Mouse (Mus musculus) bone marrow, adult 2 months (tissue): ENCODE measurements around the gene Zfp697.
"Not testable (repeated sequence)": the region's sequence is repeated elsewhere in the genome, so short reads cannot be mapped to it uniquely, and the experiment has no call there.

Source experiments
- CTCF ChIP-seq: fragments of 200-500 bp; IDR thresholded peaks from 2 replicates; pipeline ENCODE4 v1.5.1; 2011; ENCODE audit warnings: low read length, control low read depth; ENCODE audit not compliant: control insufficient read depth, insufficient read depth
- POLR2A ChIP-seq: fragments of 200-500 bp; IDR thresholded peaks from 2 replicates; pipeline ENCODE4 v1.6.1; 2011; ENCODE audit warnings: low read depth, mild to moderate bottlenecking, control low read depth, low read length, borderline replicate concordance; ENCODE audit not compliant: control insufficient read depth

DNA sequence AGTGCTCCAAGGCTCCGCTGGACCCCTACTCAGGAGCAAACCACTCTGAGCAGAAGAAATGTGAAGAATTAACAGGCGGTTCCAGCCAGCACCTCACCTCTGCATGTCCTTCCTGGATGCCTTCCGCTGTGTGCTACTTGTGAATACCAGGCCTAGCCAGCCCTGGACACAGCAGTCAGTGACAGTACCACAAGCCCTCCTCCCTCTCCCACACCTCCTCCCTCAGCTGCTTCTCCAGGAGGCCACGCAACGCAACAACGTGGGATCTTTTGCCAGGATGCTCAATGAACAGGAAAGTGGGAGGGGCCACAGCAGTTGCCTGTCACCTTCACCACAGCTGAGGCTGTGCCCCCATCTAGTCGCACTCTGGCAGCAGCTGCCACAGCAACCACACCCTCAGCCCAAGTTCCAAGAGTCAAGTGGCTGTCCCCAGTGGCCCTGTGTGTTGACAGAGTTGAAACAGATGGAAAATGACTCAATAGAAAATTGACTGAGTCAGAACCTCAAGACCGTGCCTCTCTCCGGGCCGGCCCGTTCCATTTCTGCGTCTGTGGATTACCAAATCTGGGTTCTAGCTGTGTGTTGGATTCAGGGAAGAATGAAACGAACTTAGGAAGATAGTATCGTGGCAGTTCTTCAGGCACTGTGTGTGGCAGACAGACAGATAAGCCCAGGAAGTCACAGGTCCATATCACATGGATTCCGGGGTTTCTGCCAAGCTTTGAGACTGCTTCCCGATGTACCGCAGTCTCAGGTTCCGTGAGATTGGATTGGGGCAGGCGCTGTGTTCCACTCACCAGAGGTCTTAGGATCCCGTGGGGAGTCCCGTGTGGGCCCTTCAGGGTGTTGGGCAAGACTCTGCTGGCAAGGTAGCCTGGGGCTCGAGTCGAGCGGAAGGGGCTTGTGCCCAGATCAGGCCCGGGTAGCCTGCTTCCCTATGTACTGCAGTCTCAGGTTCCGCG is 28.6 kb downstream of the Zfp697 start:
- not testable (repeated sequence) for TF ChIP-seq POLR2A, CTCF
